Mouse (Mus musculus) liver, postnatal 0 days (tissue): ENCODE results near the gene Kalrn.

ENCODE experiments used
- CTCF ChIP-seq: sonication (generic); IDR thresholded peaks from 2 replicates; pipeline ENCODE4 v1.5.1; 2016; ENCODE audit warnings: antibody characterized with exemption, low read depth
- EP300 ChIP-seq: IDR thresholded peaks from 2 replicates; pipeline ENCODE4 v1.6.1; 2016; ENCODE audit warnings: antibody characterized with exemption, low read depth, mild to moderate bottlenecking

DNA sequence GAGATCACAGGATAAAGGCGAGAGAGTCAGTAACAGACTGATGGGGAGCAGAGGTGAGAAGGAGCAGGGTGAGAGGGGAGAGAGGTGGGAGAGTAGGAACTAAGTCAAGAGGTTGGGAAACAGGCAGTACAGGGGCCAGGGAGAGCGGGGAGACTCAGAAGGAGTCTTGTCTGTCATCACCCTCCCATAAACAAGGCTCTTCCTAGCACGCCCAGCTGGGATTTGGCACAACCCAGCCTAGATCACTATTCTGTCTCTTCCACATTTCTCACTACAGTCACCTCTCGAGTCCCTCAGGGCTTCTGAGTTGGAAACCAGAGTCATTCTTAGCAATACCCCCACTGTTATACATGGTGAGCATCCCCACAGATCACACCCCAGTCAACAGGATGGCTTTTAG lies 390.1 kb downstream of the Kalrn start:
- TF ChIP-seq CTCF, result no peak
- no peak for TF ChIP-seq EP300
